Mouse (Mus musculus): Measurements from ENCODE around the gene Syn2. TPM values are rescaled to one million over a fixed set of nuclear protein-coding genes. Genes with fewer than 3 reads are reported as not detected.

Syn2 gene
- total and polyA plus RNA-seq, 3 experiments = 4.4 to 5.4 (median 4.5) TPM

GRCm38 (mm10) chr6:115293877-115294276 lies 159.2 kb downstream of the Syn2 start:
- no peaks in the 10 kb centered on the region for H3K36me3 ChIP-seq (ENCODE audit: control insufficient read depth, insufficient read depth, low read length)
- H3K27ac ChIP-seq = no peak overlapping the region
- H3K27me3 ChIP-seq (ENCODE audit: control insufficient read depth, insufficient read depth, low read length) = no peaks in the 10 kb centered on the region
- no peak for TF ChIP-seq EP300 (IDR thresholded peaks at IDR 0.05; ENCODE audit: insufficient read depth, low read depth, low read length)
- TF ChIP-seq CTCF (IDR thresholded peaks at IDR 0.05) = no peak
- no peak for TF ChIP-seq POLR2A (IDR thresholded peaks at IDR 0.05; ENCODE audit: insufficient read depth, low read depth, low read length)
- H3K4me3 ChIP-seq = no peak overlapping the region
- H3K9ac ChIP-seq (ENCODE audit: low read depth, low read length) = no peak overlapping the region
- no peaks in the 10 kb centered on the region for H3K79me2 ChIP-seq (replicated peaks; ENCODE audit: control insufficient read depth, insufficient read depth, low read length)
- 75% methylated on average over 2 of the region's 2 CpGs for WGBS
- intact Hi-C loops (cut with DNase I) = no loop called here
- H3K4me1 ChIP-seq (ENCODE audit: control insufficient read depth, insufficient read depth, low read length) = no peaks in the 10 kb centered on the region
- no peak for DNase-seq

DNA sequence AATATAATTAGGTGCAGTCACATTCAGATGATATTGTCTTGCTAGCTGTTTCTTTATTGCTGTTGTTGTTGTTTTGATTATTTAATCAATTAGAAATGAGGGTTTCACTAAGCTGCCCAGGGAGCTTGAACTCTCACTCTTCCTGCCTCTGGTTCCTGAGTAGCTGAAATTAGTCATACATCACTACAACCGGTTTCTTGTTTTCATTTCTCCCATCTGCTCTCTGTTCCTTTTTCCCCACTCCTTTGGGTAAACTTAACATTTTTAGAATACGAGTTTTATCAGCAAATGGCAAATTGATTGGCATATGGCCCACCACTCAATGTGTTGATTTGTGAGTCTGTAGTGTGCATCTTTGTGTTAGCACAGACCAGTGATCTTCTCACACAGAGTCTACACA lies 172.4 kb downstream of the Syn2 start:
- TF ChIP-seq POLR2A (IDR thresholded peaks at IDR 0.05; ENCODE audit: insufficient read depth, low read depth, low read length) = no peak
- no peak for TF ChIP-seq CTCF (IDR thresholded peaks at IDR 0.05)
- TF ChIP-seq EP300 (IDR thresholded peaks at IDR 0.05; ENCODE audit: insufficient read depth, low read depth, low read length) = no peak
- DNase-seq = no peak

GRCm38 (mm10) chr6:115312780-115313179 lies 178.1 kb downstream of the Syn2 start:
- no peak overlapping the region for H3K27ac ChIP-seq
- no peaks in the 10 kb centered on the region for H3K36me3 ChIP-seq (ENCODE audit: control insufficient read depth, insufficient read depth, low read length)
- WGBS = 77% methylated on average over 12 of the region's 12 CpGs
- H3K9ac ChIP-seq (ENCODE audit: low read depth, low read length) = no peak overlapping the region
- H3K79me2 ChIP-seq (replicated peaks; ENCODE audit: control insufficient read depth, insufficient read depth, low read length) = no peaks in the 10 kb centered on the region
- no peak overlapping the region for H3K4me3 ChIP-seq
- no peak for DNase-seq
- TF ChIP-seq EP300 (IDR thresholded peaks at IDR 0.05; ENCODE audit: insufficient read depth, low read depth, low read length) (no peak), CTCF (IDR thresholded peaks at IDR 0.05) (no peak), POLR2A (IDR thresholded peaks at IDR 0.05; ENCODE audit: insufficient read depth, low read depth, low read length) (no peak)
- intact Hi-C loops (cut with DNase I) = no loop called here
- no peaks in the 10 kb centered on the region for H3K27me3 ChIP-seq (ENCODE audit: control insufficient read depth, insufficient read depth, low read length)
- H3K4me1 ChIP-seq (ENCODE audit: control insufficient read depth, insufficient read depth, low read length) = peaks cover 1% of the 10 kb centered on the region

More for the DNA sequence above, 172.4 kb downstream of the Syn2 start:
- H3K9ac ChIP-seq (ENCODE audit: low read depth, low read length) = no peak overlapping the region
- H3K27me3 ChIP-seq (ENCODE audit: control insufficient read depth, insufficient read depth, low read length) = no peaks in the 10 kb centered on the region
- H3K36me3 ChIP-seq (ENCODE audit: control insufficient read depth, insufficient read depth, low read length) = no peaks in the 10 kb centered on the region
- no peak overlapping the region for H3K4me3 ChIP-seq
- WGBS = 50% methylated on average over 2 of the region's 2 CpGs
- H3K4me1 ChIP-seq (ENCODE audit: control insufficient read depth, insufficient read depth, low read length) = no peaks in the 10 kb centered on the region; the same call in none of the 2 replicates
- H3K27ac ChIP-seq = no peak overlapping the region
- intact Hi-C loops (cut with DNase I) = no loop called here
- H3K79me2 ChIP-seq (replicated peaks; ENCODE audit: control insufficient read depth, insufficient read depth, low read length) = no peaks in the 10 kb centered on the region

- TF ChIP-seq CTCF (IDR thresholded peaks at IDR 0.05) (no peak), POLR2A (IDR thresholded peaks at IDR 0.05; ENCODE audit: insufficient read depth, low read depth, low read length) (no peak), EP300 (IDR thresholded peaks at IDR 0.05; ENCODE audit: insufficient read depth, low read depth, low read length) (no peak)
- WGBS = 67% methylated on average over 9 of the region's 9 CpGs
- no peak overlapping the region for H3K27ac ChIP-seq
- peaks cover 1% of the 10 kb centered on the region for H3K4me1 ChIP-seq (ENCODE audit: control insufficient read depth, insufficient read depth, low read length)
- intact Hi-C loops (cut with DNase I) = no loop called here
- H3K36me3 ChIP-seq (ENCODE audit: control insufficient read depth, insufficient read depth, low read length) = no peaks in the 10 kb centered on the region
- H3K27me3 ChIP-seq (ENCODE audit: control insufficient read depth, insufficient read depth, low read length) = no peaks in the 10 kb centered on the region
- H3K79me2 ChIP-seq (replicated peaks; ENCODE audit: control insufficient read depth, insufficient read depth, low read length) = no peaks in the 10 kb centered on the region
- H3K4me3 ChIP-seq = no peak overlapping the region
- no peak for DNase-seq
- H3K9ac ChIP-seq (ENCODE audit: low read depth, low read length) = no peak overlapping the region
Observed at GRCm38 (mm10) chr6:115313235-115313738, 178.6 kb downstream of the Syn2 start.

- H3K4me3 ChIP-seq = no peak overlapping the region
- H3K79me2 ChIP-seq (replicated peaks; ENCODE audit: control insufficient read depth, insufficient read depth, low read length) = no peaks in the 10 kb centered on the region
- TF ChIP-seq EP300 (IDR thresholded peaks at IDR 0.05; ENCODE audit: insufficient read depth, low read depth, low read length) = no peak
- TF ChIP-seq POLR2A (IDR thresholded peaks at IDR 0.05; ENCODE audit: insufficient read depth, low read depth, low read length) = no peak
- TF ChIP-seq CTCF (IDR thresholded peaks at IDR 0.05) = no peak
- no peak overlapping the region for H3K9ac ChIP-seq (ENCODE audit: low read depth, low read length)
- H3K4me1 ChIP-seq (ENCODE audit: control insufficient read depth, insufficient read depth, low read length) = peaks cover 4% of the 10 kb centered on the region
- H3K27ac ChIP-seq = no peak overlapping the region
- intact Hi-C loops (cut with DNase I) = no loop called here
- H3K27me3 ChIP-seq (ENCODE audit: control insufficient read depth, insufficient read depth, low read length) = no peaks in the 10 kb centered on the region
- no peak for DNase-seq
- 64% methylated on average over 7 of the region's 7 CpGs for WGBS
- H3K36me3 ChIP-seq (ENCODE audit: control insufficient read depth, insufficient read depth, low read length) = no peaks in the 10 kb centered on the region
Observed at GRCm38 (mm10) chr6:115313910-115314309, 179.2 kb downstream of the Syn2 start.

- H3K36me3 ChIP-seq (ENCODE audit: control insufficient read depth, insufficient read depth, low read length) = no peaks in the 10 kb centered on the region
- no peak for TF ChIP-seq CTCF (IDR thresholded peaks at IDR 0.05)
- TF ChIP-seq EP300 (IDR thresholded peaks at IDR 0.05; ENCODE audit: insufficient read depth, low read depth, low read length) = no peak
- no peak for TF ChIP-seq POLR2A (IDR thresholded peaks at IDR 0.05; ENCODE audit: insufficient read depth, low read depth, low read length)
- no peaks in the 10 kb centered on the region for H3K79me2 ChIP-seq (replicated peaks; ENCODE audit: control insufficient read depth, insufficient read depth, low read length)
- DNase-seq = no peak
- no peak overlapping the region for H3K27ac ChIP-seq
- peaks cover 4% of the 10 kb centered on the region for H3K4me1 ChIP-seq (ENCODE audit: control insufficient read depth, insufficient read depth, low read length)
- no peak overlapping the region for H3K9ac ChIP-seq (ENCODE audit: low read depth, low read length)
- H3K27me3 ChIP-seq (ENCODE audit: control insufficient read depth, insufficient read depth, low read length) = no peaks in the 10 kb centered on the region
- intact Hi-C loops (cut with DNase I) = loop anchor here (5.0 kb wide), 1 partner anchor 38 kb away; no protein-coding TSS in a partner anchor
- WGBS = 68% methylated on average over 4 of the region's 4 CpGs
- no peak overlapping the region for H3K4me3 ChIP-seq
Observed at GRCm38 (mm10) chr6:115315770-115316169, 181.1 kb downstream of the Syn2 start.
